Mouse (Mus musculus) ES-Bruce4 (cell line): ENCODE measurements at regions not wholly inside any gene's neighbourhood (a gene's known extent, or its start where the extent isn't known, plus 50 kb on each side); places are given as distances from the start of the nearest gene placed in this dataset.

Experiments used
- H3K27ac ChIP-seq: 2 replicates; pipeline ENCODE4 v1.5.1; 2012; ENCODE audit warnings: low read length, inconsistent platforms; ENCODE audit not compliant: insufficient read depth
- H3K27me3 ChIP-seq: 2 replicates; pipeline ENCODE4 v1.6.1; 2012; ENCODE audit warnings: mild to moderate bottlenecking, low read length, inconsistent platforms; ENCODE audit not compliant: control insufficient read depth, poor library complexity, insufficient read depth, severe bottlenecking
- H3K36me3 ChIP-seq: 2 replicates; pipeline ENCODE4 v1.6.1; 2012; ENCODE audit warnings: inconsistent platforms, mild to moderate bottlenecking, low read length, moderate library complexity; ENCODE audit not compliant: control insufficient read depth, poor library complexity, insufficient read depth, severe bottlenecking
- H3K4me1 ChIP-seq: one replicate; pipeline ENCODE4 v1.8.1; 2011; ENCODE audit warnings: low read length; ENCODE audit not compliant: control insufficient read depth, insufficient read depth
- H3K4me3 ChIP-seq: 2 replicates; pipeline ENCODE4 v1.5.1; 2011; ENCODE audit warnings: low read depth, mild to moderate bottlenecking, low read length
- H3K9ac ChIP-seq: 2 replicates; pipeline ENCODE4 v1.6.1; 2012; ENCODE audit warnings: low read depth, mild to moderate bottlenecking, inconsistent platforms; ENCODE audit not compliant: poor library complexity, severe bottlenecking
- H3K9me3 ChIP-seq: replicated peaks from 2 replicates; pipeline ENCODE4 v1.6.1; 2012; ENCODE audit warnings: mild to moderate bottlenecking, low read length, inconsistent platforms; ENCODE audit not compliant: control insufficient read depth, poor library complexity, insufficient read depth, severe bottlenecking
- CTCF ChIP-seq: IDR thresholded peaks from one replicate; pipeline ENCODE4 v1.8.1; 2011; ENCODE audit warnings: low read depth, low read length
- EP300 ChIP-seq: IDR thresholded peaks from 2 replicates; pipeline ENCODE4 v1.6.1; 2011; ENCODE audit warnings: low read depth, low read length; ENCODE audit not compliant: insufficient read depth
- POLR2A ChIP-seq: IDR thresholded peaks from one replicate; pipeline ENCODE4 v1.8.1; 2011; ENCODE audit warnings: low read length; ENCODE audit not compliant: insufficient read depth

DNA sequence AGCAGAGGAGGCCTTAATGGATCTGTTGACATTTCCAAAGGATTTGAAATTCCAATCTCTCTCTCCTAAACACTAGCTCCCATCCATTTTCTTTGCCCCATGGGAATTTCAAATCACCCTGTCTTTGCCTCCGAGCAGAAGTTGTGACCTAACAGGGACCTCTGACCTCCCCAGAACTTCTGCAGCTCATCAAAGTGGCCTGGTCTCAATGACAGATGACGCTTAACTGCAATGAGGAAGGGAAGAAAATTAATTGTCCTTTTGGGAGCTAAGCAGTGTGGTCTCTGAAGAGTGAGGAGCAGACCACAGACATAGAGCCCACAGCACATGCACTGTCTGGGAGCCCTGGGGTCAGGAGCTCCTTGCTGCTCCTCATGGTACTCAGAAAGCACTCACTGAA lies 155.3 kb downstream of the Tox3 start:
- H3K4me1 ChIP-seq: no peaks in the 10 kb centered on the region
- H3K4me3 ChIP-seq: no peak overlapping the region
- TF ChIP-seq EP300 (no peak), POLR2A (no peak)
- no peak overlapping the region for H3K27ac ChIP-seq
- no peak overlapping the region for H3K9ac ChIP-seq
- H3K27me3 ChIP-seq: no peaks in the 10 kb centered on the region
- no peaks in the 10 kb centered on the region for H3K9me3 ChIP-seq
- H3K36me3 ChIP-seq: no peaks in the 10 kb centered on the region

DNA sequence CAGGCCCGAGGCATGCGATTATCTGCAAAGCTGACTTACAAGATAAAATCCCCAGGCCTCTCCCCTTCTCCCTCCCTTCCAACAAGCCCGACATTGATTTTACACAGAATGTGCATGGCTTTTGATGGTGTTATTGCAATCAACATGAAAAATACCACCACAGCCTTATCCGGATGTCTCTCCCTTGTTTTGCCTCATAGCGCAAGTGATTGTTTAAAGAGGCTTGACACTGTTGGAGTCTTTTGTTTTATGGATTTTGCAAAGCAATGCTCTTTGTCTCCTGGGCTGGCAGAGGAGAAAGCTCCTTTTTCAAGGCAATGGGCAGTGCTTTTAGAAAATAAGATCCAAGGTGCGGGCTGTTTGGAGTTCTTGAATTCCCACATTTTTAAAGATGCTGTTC lies 165.3 kb downstream of the Tox3 start:
- H3K27me3 ChIP-seq: no peaks in the 10 kb centered on the region; the same call in 1 of the 2 replicates
- TF ChIP-seq POLR2A (no peak), CTCF (no peak), EP300 (no peak)

DNA sequence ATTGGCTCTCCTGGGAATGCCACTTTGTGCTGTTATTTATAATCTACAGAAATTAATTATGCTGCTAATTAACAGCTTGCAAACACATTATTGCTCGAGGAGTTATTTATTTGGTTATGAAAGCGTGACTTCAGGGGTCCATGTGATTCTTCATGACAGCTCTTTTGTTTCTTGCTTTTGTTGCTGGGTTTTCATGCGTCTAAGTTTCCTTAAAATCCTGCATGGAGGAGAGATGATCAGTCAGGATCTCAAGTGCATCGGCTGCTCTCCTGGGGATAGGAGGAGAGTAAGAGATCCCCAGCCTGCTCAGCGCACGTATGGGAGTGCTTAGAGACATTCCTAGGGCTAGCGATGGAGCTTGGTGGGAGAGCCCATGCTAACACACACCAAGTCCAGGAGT lies 171.4 kb downstream of the Tox3 start:
- H3K27me3 ChIP-seq: no peaks in the 10 kb centered on the region
- H3K27ac ChIP-seq: no peak overlapping the region
- no peaks in the 10 kb centered on the region for H3K4me1 ChIP-seq
- H3K36me3 ChIP-seq: no peaks in the 10 kb centered on the region
- no peak overlapping the region for H3K9ac ChIP-seq
- TF ChIP-seq EP300 (no peak), CTCF (no peak), POLR2A (no peak)
- no peaks in the 10 kb centered on the region for H3K9me3 ChIP-seq
- no peak overlapping the region for H3K4me3 ChIP-seq

More for the DNA sequence above, 165.3 kb downstream of the Tox3 start:
- Histone ChIP-seq H3K27ac (no peak overlapping the region), H3K9ac (no peak overlapping the region), H3K9me3 (no peaks in the 10 kb centered on the region), H3K36me3 (no peaks in the 10 kb centered on the region), H3K4me3 (no peak overlapping the region), H3K4me1 (no peaks in the 10 kb centered on the region)

DNA sequence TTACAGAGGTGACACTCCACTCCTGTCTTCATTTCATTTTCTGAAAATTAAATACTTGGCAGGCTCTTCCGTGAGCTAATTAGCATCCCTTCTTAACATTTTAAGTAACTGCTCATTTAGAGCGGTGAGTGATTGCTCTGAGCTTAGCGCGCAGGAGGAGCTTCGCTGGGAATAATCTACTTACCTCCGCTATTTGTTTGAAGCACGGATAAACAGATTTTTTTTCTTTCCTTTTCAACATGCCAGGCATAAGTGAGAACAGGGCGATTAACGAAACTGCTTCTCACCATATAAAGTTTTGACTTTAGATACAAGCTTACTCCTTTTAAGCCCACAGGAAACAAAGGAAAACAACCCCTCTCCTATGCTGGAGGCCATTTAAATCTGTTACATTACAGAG lies 171.8 kb downstream of the Tox3 start:
- Histone ChIP-seq H3K9ac (no peak overlapping the region), H3K36me3 (no peaks in the 10 kb centered on the region), H3K27me3 (no peaks in the 10 kb centered on the region), H3K9me3 (no peaks in the 10 kb centered on the region), H3K27ac (no peak overlapping the region), H3K4me1 (no peaks in the 10 kb centered on the region), H3K4me3 (no peak overlapping the region)
- TF ChIP-seq CTCF: no peak
- no peak for TF ChIP-seq EP300
- TF ChIP-seq POLR2A: no peak

DNA sequence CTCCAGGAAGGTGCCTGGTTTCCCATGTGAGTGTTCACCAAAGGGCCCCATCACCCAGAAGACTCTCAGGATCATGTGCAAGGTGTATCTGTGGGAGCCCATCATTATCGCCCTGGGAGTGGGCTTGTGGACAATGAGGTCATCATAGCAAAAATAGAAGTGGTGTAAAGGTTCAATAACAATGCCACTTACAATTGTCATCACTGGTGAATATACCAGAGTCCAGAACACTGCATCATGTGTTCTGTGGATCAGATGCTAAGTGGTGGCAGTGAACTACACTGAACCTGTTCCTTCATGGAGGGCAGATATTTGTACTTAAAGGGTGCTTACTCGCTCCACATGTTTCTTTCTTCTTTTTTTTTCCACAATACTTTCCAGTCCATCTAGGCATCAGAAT lies 181.5 kb downstream of the Tox3 start:
- Histone ChIP-seq H3K4me1 (no peaks in the 10 kb centered on the region), H3K27ac (no peak overlapping the region), H3K9ac (no peak overlapping the region), H3K9me3 (no peaks in the 10 kb centered on the region), H3K27me3 (no peaks in the 10 kb centered on the region; the same call in 1 of the 2 replicates), H3K36me3 (no peaks in the 10 kb centered on the region), H3K4me3 (no peak overlapping the region)
- no peak for TF ChIP-seq POLR2A
- TF ChIP-seq CTCF: no peak
- no peak for TF ChIP-seq EP300

DNA sequence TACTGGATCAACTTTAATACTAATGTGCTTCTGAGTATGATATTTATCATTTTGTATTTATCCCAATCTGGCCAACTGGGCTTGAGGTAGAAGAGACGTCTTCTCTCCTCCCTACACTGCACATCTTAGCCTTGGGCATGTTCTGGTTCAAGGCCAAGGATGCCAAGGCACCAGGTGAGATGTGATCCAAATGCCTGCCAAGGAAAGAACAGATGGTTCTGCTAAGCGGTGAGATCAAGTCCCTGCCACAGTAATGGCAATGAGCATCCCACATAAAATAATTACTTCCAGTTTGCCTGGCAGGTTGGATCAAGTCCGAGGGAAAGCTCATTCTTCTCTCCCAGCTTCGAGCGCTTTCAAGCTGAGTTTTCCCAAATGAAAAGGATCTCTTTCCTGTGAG lies 196.7 kb downstream of the Tox3 start:
- no peak overlapping the region for H3K27ac ChIP-seq
- no peaks in the 10 kb centered on the region; the same call in 1 of the 2 replicates for H3K9me3 ChIP-seq
- H3K4me3 ChIP-seq: no peak overlapping the region
- H3K27me3 ChIP-seq: no peaks in the 10 kb centered on the region; the same call in none of the 2 replicates
- no peak for TF ChIP-seq POLR2A
- TF ChIP-seq CTCF: no peak
- TF ChIP-seq EP300: no peak
- H3K4me1 ChIP-seq: no peaks in the 10 kb centered on the region
- no peaks in the 10 kb centered on the region for H3K36me3 ChIP-seq
- H3K9ac ChIP-seq: no peak overlapping the region
